Mouse (Mus musculus) gastrocnemius, postnatal 10 days (tissue): ENCODE measurements at regions not wholly inside any gene's neighbourhood (a gene's known extent, or its start where the extent isn't known, plus 50 kb on each side); places are given as distances from the start of the nearest gene placed in this dataset.
"Not testable (repeated sequence)": the region's sequence is repeated elsewhere in the genome, so short reads cannot be mapped to it uniquely, and the experiment has no call there.

Experiments used
- DNase-seq: peaks from one replicate; pipeline ENCODE4 v3.0.0; 2021; ENCODE audit warnings: mixed read lengths

GRCm38 (mm10) chr3:138609749-138610148, 83.8 kb downstream of the Eif4e start:
- no peak for DNase-seq

GRCm38 (mm10) chr3:138612884-138613653, 87.1 kb downstream of the Eif4e start:
- no peak for DNase-seq

DNA sequence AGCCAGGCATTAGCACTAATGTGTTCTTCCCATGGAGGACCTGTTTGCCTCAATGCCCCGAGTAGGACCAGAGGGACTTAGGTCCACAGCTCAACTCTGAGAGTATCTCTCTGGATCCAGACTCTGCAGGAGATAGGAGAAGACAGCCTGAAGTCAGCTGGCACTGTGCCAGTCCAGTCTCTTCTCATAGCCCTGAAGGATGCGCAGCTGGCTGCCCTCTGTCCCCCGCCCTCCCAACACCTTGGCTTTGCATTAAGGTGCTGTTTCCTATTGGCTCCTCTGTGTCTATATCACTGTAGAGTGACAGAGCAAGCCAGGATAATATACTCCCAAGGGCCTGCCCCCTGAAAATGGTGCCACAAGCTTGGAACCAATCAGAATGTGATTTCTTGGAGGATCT, 87.7 kb downstream of the Eif4e start:
- DNase-seq, result peak; percentile 22

GRCm38 (mm10) chr3:138614899-138615298, 88.9 kb downstream of the Eif4e start:
- no peak for DNase-seq

GRCm38 (mm10) chr3:138620263-138620662, 94.3 kb downstream of the Eif4e start:
- no peak for DNase-seq

GRCm38 (mm10) chr3:138624128-138624527, 98.1 kb downstream of the Eif4e start:
- no peak for DNase-seq

GRCm38 (mm10) chr3:138626230-138626629, 100.3 kb downstream of the Eif4e start:
- no peak for DNase-seq

- no peak for DNase-seq
These were observed 104.3 kb downstream of the Eif4e start for GRCm38 (mm10) chr3:138630231-138630630.

- DNase-seq, result no peak
These were observed 106.1 kb downstream of the Eif4e start for GRCm38 (mm10) chr3:138632086-138632485.

DNA sequence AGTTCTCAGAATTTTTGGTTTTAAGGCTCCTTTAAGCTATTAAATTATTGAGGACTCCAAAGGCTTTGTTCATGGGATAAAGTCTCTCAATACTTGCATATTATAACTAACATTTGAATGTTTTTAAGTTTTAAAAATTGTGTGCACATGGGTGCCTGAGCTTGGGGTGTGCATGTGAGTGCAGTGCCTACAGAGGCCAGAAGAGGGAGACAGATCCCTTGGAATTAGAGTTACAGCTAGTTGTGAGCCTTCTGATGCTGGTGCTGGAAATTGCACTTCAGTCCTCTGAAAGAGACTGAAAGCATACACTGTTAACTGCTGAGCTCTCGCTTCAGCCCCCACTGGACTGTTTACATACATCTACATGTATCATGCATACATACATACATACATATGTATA, 100.0 kb upstream of the Tspan5 start:
- DNase-seq, result peak; percentile 15

GRCm38 (mm10) chr3:138643951-138644285, 98.1 kb upstream of the Tspan5 start:
- DNase-seq, result no peak

- peak; percentile 27 for DNase-seq
These were observed 97.6 kb upstream of the Tspan5 start for GRCm38 (mm10) chr3:138644286-138644951.

- DNase-seq, result peak; percentile 56
These were observed 96.7 kb upstream of the Tspan5 start for GRCm38 (mm10) chr3:138645320-138645719.

DNA sequence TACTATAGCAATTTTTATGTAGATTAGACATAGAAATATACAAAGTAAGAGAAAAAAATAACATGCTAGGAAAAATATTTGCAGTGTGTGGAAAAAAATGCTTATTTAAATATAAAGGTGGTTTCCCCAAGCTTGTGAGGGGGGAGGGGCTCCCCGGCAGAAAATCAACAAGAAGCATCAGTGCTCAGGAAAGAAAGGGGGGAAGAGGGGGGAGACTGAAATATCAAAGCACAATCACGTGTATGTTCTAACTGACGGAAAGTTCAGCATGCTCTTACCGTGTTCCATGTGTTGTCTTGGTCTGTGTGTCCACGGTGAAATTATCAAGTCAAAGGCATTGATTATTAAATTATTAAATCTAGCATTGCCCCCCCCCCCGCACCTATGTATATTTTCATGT, 92.3 kb upstream of the Tspan5 start:
- no peak for DNase-seq

- not testable (repeated sequence) for DNase-seq
These were observed 91.3 kb upstream of the Tspan5 start for GRCm38 (mm10) chr3:138650671-138651070.

DNA sequence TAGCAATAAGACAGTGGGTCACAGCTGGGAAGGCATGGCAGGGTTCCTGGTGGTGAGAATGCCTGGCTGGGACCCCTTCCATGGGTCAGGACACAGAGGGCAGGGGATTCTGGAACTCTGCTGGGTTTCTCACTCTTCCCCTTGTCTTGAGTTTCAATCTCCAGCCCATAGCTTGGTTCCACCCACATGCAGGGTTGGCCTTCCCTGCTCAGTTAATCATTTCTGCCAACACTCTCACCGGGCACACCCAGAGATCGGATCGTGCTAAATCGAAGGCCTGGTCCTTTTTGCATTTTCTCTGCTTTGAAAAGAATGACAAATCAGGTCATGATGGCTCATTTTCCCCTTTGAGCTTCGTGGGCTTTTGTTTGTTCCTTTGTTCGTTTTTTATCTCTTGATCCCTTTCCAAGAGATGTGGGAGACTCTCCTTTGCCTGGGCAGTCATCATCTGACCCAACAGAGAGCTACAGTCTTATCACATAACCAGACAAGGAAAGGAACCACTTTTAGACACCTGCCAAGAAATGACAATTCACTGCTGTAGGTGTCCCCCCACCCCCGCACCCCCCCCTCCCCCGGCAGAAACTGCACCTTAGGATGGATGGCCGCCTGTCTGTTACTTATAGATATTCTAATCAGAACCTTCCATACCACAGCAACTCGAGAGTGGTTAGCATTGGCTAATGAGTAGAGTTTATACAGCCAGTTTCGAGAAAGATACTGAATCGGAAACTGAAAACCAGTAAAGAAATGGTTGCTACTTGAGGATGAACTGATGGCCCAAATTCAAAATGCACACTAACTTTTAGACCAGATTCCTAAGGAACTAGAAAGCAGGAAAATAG, 90.4 kb upstream of the Tspan5 start:
- DNase-seq, result no peak

- DNase-seq, result no peak
These were observed 89.8 kb upstream of the Tspan5 start for GRCm38 (mm10) chr3:138652206-138652605.

DNA sequence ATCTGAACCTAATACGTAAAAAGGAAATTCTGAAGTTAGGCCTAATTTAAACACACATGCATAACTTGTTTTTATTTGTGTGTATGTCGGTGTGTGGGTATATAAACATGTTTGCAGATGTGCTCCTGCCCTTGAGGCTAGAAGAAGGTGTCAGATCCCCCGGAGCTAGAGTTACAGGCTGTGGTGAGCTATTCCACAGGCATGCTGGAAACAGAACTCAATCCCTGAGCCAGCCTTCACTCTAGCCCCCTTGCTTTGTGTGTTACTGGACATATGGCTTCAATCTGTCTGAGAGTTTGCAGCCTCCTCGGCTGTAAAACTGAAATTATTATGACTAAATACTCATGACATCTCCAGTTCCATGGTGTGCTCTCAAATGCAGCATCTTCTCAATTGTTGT, 89.3 kb upstream of the Tspan5 start:
- no peak for DNase-seq

GRCm38 (mm10) chr3:138653549-138654246, 88.3 kb upstream of the Tspan5 start:
- no peak for DNase-seq

DNA sequence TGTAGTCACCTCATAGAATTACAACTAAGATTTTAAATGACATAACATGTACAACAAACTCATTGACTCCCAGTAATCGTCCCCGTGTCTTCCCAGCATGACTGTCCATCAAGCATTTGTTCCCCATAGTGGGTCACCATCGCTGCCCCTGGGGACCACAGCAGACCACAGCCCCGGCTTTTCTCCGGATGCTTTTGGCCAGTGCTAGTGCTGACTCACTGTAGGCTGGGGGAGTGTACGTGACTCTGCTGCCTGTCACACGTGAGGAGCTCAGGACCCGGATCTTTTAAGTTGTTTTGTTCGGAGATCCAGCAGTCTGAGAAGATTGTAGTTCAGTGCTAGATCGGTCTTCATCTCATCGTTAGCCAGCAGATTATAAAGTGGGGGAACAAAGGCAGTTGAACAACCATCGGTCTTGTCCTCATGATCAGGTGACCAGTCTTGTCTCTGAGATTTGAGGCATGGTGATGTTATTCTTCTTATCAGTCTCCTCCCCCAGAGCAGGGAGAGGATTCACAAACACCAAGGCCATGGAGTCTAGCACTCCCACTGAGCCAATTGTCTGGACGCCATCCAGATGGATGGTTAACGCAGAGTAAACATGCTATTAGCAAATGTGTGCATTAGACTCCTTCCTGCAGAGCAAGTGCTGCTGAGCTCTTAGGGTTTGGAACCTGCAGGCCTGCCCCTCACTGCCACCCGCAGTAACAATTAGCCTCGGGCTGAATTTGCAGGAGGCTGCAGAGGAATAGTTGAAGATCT, 87.2 kb upstream of the Tspan5 start:
- DNase-seq, result no peak

DNA sequence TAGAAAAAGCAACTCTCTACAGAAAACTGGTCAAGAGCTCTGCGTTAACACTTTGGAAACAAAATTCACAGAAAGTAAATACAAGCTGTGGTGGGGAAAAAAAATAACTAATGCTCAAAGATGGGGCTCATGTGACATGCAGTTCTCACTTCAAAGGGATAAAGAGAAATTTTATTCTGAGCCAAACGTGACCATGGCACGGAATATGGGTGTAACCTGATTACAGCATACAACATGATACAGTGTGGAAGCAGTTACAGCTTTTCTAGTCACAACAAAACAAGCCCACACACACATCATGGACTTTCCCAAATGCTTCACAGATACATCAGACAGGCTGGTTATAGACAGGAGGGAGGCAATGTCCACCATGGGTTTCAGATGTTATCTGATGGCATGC, 86.5 kb upstream of the Tspan5 start:
- DNase-seq, result no peak

DNA sequence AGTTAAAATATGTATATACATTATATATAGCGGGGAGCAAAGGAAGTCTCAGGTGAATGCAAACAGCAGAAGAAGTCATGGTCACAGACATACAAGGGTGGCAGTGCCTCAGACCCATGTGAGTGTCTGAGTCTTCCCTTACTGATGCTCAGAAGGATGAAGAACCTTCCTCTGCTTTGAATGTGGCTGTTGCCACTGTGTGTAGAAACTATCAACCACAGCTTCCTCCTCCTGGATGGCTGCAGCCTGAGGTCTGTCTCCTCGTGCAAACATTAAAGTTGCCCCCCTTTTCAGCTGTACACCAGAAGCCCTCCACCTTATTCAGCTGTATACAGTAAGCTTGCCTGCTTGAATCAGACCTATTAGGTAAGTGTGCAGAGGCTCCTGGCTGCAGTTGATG, 79.4 kb upstream of the Tspan5 start:
- DNase-seq, result no peak
